Mouse (Mus musculus): ENCODE data around the gene Necab2. TPM values are rescaled to one million over a fixed set of nuclear protein-coding genes. Genes with fewer than 3 reads are reported as not detected.

Gene Necab2
- 0.30 TPM in 1 of 2 replicates, not detected in the other for polyA plus RNA-seq (2011; ENCODE audit: insufficient read length, low read depth, missing spikeins)

- H3K4me3 ChIP-seq (ENCODE audit: insufficient read depth, low read length) = peak within 1 kb of the TSS; percentile 33; the same call in 1 of the 2 replicates
- H3K27ac ChIP-seq (ENCODE audit: insufficient read depth, low read length) = no peak within 1 kb of the TSS
- TF ChIP-seq CTCF (IDR thresholded peaks at IDR 0.05; ENCODE audit: borderline replicate concordance, insufficient read depth, low read length) (peak; percentile 62), POLR2A (IDR thresholded peaks at IDR 0.05; ENCODE audit: low read depth, low read length) (no peak)
- H3K4me1 ChIP-seq (ENCODE audit: control insufficient read depth, insufficient read depth, low read length) = no peaks in the 10 kb centered on the region
Measured at GRCm38 (mm10) chr8:119446211-119446989, at the start of gene Necab2. Gene Necab2 (plus strand): TSS chr8:119446719.

- Histone ChIP-seq H3K27ac (ENCODE audit: insufficient read depth, low read length) (no peak overlapping the region), H3K4me1 (ENCODE audit: control insufficient read depth, insufficient read depth, low read length) (peaks cover 6% of the 10 kb centered on the region), H3K4me3 (ENCODE audit: insufficient read depth, low read length) (no peak overlapping the region)
- TF ChIP-seq POLR2A (IDR thresholded peaks at IDR 0.05; ENCODE audit: low read depth, low read length) (no peak), CTCF (IDR thresholded peaks at IDR 0.05; ENCODE audit: borderline replicate concordance, insufficient read depth, low read length) (no peak)
Measured at GRCm38 (mm10) chr8:119398558-119398957, 48.0 kb upstream of the Necab2 start.

DNA sequence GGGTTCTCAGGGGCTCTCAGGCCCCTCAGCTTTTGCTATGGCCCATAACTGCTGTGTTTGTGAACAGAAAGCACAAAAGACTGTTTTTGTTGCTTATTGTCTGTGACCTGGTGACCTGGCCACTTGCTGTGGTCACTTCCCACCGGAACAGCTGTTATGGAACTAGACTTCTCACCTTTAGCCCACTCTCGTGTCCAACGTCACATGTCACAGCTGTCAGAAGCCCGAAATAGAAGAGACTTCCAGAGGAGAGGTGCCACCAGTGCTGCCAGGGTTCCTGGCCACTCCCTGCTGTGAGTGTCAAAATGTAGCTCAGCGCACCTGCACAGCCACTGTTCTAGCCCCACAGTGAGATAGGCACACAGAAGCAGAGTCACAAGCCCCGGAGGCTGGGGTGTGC lies 47.3 kb upstream of the Necab2 start:
- H3K4me3 ChIP-seq (ENCODE audit: insufficient read depth, low read length) = no peak overlapping the region
- H3K4me1 ChIP-seq (ENCODE audit: control insufficient read depth, insufficient read depth, low read length) = peaks cover 6% of the 10 kb centered on the region
- no peak overlapping the region for H3K27ac ChIP-seq (ENCODE audit: insufficient read depth, low read length)
- TF ChIP-seq POLR2A (IDR thresholded peaks at IDR 0.05; ENCODE audit: low read depth, low read length) = no peak
- TF ChIP-seq CTCF (IDR thresholded peaks at IDR 0.05; ENCODE audit: borderline replicate concordance, insufficient read depth, low read length) = no peak

- peaks cover 6% of the 10 kb centered on the region for H3K4me1 ChIP-seq (ENCODE audit: control insufficient read depth, insufficient read depth, low read length)
- TF ChIP-seq CTCF (IDR thresholded peaks at IDR 0.05; ENCODE audit: borderline replicate concordance, insufficient read depth, low read length) (no peak), POLR2A (IDR thresholded peaks at IDR 0.05; ENCODE audit: low read depth, low read length) (no peak)
- no peak overlapping the region for H3K27ac ChIP-seq (ENCODE audit: insufficient read depth, low read length)
- H3K4me3 ChIP-seq (ENCODE audit: insufficient read depth, low read length) = no peak overlapping the region
Measured at GRCm38 (mm10) chr8:119400122-119400671, 46.3 kb upstream of the Necab2 start.

DNA sequence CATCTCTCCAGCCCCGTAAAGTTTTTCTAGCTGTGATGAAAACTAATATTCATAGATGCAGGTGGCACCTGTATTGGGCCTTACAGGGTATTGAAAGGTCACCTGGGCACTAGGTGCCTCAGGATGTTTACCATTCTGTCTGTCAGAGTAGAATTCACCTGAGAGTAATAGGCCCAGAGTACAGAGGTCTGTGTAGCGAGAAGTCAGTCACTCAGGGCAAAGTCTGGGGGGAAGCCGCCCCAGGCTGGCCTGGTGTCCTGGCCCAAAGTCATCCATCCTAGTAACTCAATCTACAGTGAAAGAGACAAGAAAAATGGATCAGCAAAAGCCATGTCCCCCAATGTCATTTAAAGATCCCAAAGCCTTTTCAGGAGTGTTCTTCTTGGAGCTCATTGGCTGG lies 45.6 kb upstream of the Necab2 start:
- peaks cover 2% of the 10 kb centered on the region; the same call in 1 of the 2 replicates for H3K4me1 ChIP-seq (ENCODE audit: control insufficient read depth, insufficient read depth, low read length)
- H3K27ac ChIP-seq (ENCODE audit: insufficient read depth, low read length) = no peak overlapping the region
- TF ChIP-seq CTCF (IDR thresholded peaks at IDR 0.05; ENCODE audit: borderline replicate concordance, insufficient read depth, low read length) = no peak
- no peak for TF ChIP-seq POLR2A (IDR thresholded peaks at IDR 0.05; ENCODE audit: low read depth, low read length)
- no peak overlapping the region for H3K4me3 ChIP-seq (ENCODE audit: insufficient read depth, low read length)

GRCm38 (mm10) chr8:119403912-119404311 lies 42.6 kb upstream of the Necab2 start:
- no peak overlapping the region for H3K4me3 ChIP-seq (ENCODE audit: insufficient read depth, low read length)
- TF ChIP-seq POLR2A (IDR thresholded peaks at IDR 0.05; ENCODE audit: low read depth, low read length) = no peak
- TF ChIP-seq CTCF (IDR thresholded peaks at IDR 0.05; ENCODE audit: borderline replicate concordance, insufficient read depth, low read length) = no peak
- no peak overlapping the region for H3K27ac ChIP-seq (ENCODE audit: insufficient read depth, low read length)
- no peaks in the 10 kb centered on the region for H3K4me1 ChIP-seq (ENCODE audit: control insufficient read depth, insufficient read depth, low read length)

DNA sequence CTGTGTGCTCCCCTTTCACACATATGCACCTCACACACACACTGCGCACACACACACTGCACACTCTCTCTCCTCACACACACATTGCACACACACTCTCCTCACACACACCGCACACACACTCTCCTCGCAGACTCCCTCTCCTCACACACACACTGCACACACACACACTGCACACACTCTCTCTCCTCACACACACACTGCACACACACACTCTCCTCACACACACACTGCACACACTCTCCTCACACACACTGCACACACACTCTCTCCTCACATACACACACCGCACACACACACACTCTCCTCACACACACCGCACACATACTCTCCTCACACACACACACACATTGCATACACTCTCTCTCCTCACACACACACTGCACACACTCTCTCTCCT lies 41.9 kb upstream of the Necab2 start:
- Histone ChIP-seq H3K4me3 (ENCODE audit: insufficient read depth, low read length) (no peak overlapping the region), H3K4me1 (ENCODE audit: control insufficient read depth, insufficient read depth, low read length) (no peaks in the 10 kb centered on the region), H3K27ac (ENCODE audit: insufficient read depth, low read length) (no peak overlapping the region)
- no peak for TF ChIP-seq POLR2A (IDR thresholded peaks at IDR 0.05; ENCODE audit: low read depth, low read length)
- TF ChIP-seq CTCF (IDR thresholded peaks at IDR 0.05; ENCODE audit: borderline replicate concordance, insufficient read depth, low read length) = no peak

- TF ChIP-seq POLR2A (IDR thresholded peaks at IDR 0.05; ENCODE audit: low read depth, low read length) = no peak
- TF ChIP-seq CTCF (IDR thresholded peaks at IDR 0.05; ENCODE audit: borderline replicate concordance, insufficient read depth, low read length) = no peak
- Histone ChIP-seq H3K27ac (ENCODE audit: insufficient read depth, low read length) (no peak overlapping the region), H3K4me3 (ENCODE audit: insufficient read depth, low read length) (no peak overlapping the region), H3K4me1 (ENCODE audit: control insufficient read depth, insufficient read depth, low read length) (no peaks in the 10 kb centered on the region)
Measured at GRCm38 (mm10) chr8:119408311-119408710, 38.2 kb upstream of the Necab2 start.

DNA sequence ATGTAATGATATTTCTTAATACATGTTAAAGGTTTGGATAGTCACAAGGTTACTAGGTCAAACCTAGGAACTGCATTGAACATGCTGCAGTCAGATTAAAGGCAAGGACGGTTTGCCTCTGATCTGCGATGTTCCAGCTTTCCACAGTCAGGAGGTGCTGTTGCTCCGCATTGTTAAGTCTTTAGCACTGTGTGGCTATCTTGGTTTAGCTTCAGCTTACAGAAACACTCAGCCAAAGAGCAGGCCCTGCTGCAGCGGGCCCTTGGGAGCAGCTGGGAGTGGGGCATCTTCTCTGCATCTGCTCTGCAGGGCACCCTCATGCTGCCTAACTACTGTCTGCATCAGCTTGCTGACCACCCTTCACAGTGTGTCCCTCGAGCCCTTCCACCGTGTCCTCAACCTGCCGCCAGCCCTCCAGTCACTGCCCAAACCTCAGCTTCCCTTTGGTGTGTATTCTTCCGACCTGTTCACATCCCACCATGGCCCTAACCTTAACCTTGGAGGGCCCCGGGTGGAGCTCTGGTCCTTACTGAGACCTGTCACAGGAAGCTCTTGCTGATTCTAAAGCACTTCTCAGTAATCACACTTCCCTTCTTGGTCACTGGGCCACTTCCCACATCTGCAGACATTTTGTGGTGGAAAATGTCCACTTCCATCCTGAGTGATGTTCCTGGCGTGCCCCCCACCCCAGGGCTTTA lies 34.3 kb upstream of the Necab2 start:
- Histone ChIP-seq H3K27ac (ENCODE audit: insufficient read depth, low read length) (no peak overlapping the region), H3K4me1 (ENCODE audit: control insufficient read depth, insufficient read depth, low read length) (no peaks in the 10 kb centered on the region), H3K4me3 (ENCODE audit: insufficient read depth, low read length) (no peak overlapping the region)
- TF ChIP-seq CTCF (IDR thresholded peaks at IDR 0.05; ENCODE audit: borderline replicate concordance, insufficient read depth, low read length) = no peak
- no peak for TF ChIP-seq POLR2A (IDR thresholded peaks at IDR 0.05; ENCODE audit: low read depth, low read length)
